Mouse (Mus musculus) intestine, postnatal 0 days (tissue): ENCODE measurements around the gene Nup153. TPM values are rescaled to one million over a fixed set of nuclear protein-coding genes. Genes with fewer than 3 reads are reported as not detected.

Experiments
- ATAC-seq: fragments of 200-750 bp; cut with Nextera tagmentation; 2 replicates; pipeline ENCODE4 v1.8.0; 2017; ENCODE audit warnings: mild to moderate bottlenecking, moderate TSS enrichment, moderate library complexity
- H3K27ac ChIP-seq: fragments of 300-500 bp; sonication (generic); 2 replicates; pipeline ENCODE4 v1.5.1; 2014; ENCODE audit warnings: mild to moderate bottlenecking, low read depth, low read length, moderate library complexity
- H3K27me3 ChIP-seq: fragments of 300-500 bp; sonication (generic); replicated peaks from 2 replicates; pipeline ENCODE4 v1.6.1; 2014; ENCODE audit warnings: low read length, mixed read lengths; ENCODE audit not compliant: control insufficient read depth, insufficient read depth
- H3K36me3 ChIP-seq: fragments of 300-500 bp; sonication (generic); 2 replicates; pipeline ENCODE4 v1.6.1; 2014; ENCODE audit warnings: mild to moderate bottlenecking, moderate library complexity; ENCODE audit not compliant: control insufficient read depth, insufficient read depth
- H3K4me1 ChIP-seq: fragments of 300-500 bp; sonication (generic); replicated peaks from 2 replicates; pipeline ENCODE4 v1.6.1; 2014; ENCODE audit warnings: antibody characterized with exemption, low read length, mixed read lengths; ENCODE audit not compliant: control insufficient read depth, insufficient read depth
- H3K4me2 ChIP-seq: fragments of 300-500 bp; sonication (generic); replicated peaks from 2 replicates; pipeline ENCODE4 v1.6.1; 2014; ENCODE audit warnings: low read depth, mild to moderate bottlenecking, moderate library complexity
- H3K4me3 ChIP-seq: fragments of 300-500 bp; sonication (generic); 2 replicates; pipeline ENCODE4 v1.5.1; 2014; ENCODE audit warnings: low read depth, low read length
- H3K9ac ChIP-seq: fragments of 300-500 bp; sonication (generic); 2 replicates; pipeline ENCODE4 v1.6.1; 2014; ENCODE audit warnings: mild to moderate bottlenecking, low read depth, low read length
- H3K9me3 ChIP-seq: fragments of 300-500 bp; sonication (generic); 2 replicates; pipeline ENCODE4 v1.6.1; 2016; ENCODE audit warnings: mixed run types; ENCODE audit not compliant: control insufficient read depth
- CTCF ChIP-seq: sonication (generic); IDR thresholded peaks from 2 replicates; pipeline ENCODE4 v1.5.1; 2016; ENCODE audit warnings: low read depth, mild to moderate bottlenecking, control low read depth, antibody characterized with exemption, moderate library complexity
- WGBS: fragments of 180-500 bp; shearing (Covaris S2); extraction: QIAGEN DNeasy Blood & Tissue Kit; methylation state at CpG from one replicate; pipeline ENCODE4 v1.1.7; 2014; 5-methylcytosine and 5-hydroxymethylcytosine counted together
- polyA plus RNA-seq: library from polyadenylated mRNA; unstranded; fragments of >200 nt; fragmentation: Nextera tagmentation; extraction: Ambion mirVana; gene quantifications from 2 replicates; pipeline ENCODE4 v1.2.1, GENCODE M21; 2015

Nup153 gene
- polyA plus RNA-seq, 1 experiment from 2014 or later: 6.5 TPM

GRCm38 (mm10) chr13:46735808-46736478 is 8.2 kb upstream of the Nup153 start:
- no peaks in the 10 kb centered on the region for H3K9me3 ChIP-seq
- peak overlapping the region; percentile 28 for H3K9ac ChIP-seq
- H3K4me2 ChIP-seq: peak overlapping the region; percentile 81
- peak overlapping the region; percentile 46 for H3K4me3 ChIP-seq
- no peaks in the 10 kb centered on the region for H3K36me3 ChIP-seq
- under 1% methylated on average over 20 of the region's 20 CpGs for WGBS
- no peaks in the 10 kb centered on the region for H3K27me3 ChIP-seq
- no peaks in the 10 kb centered on the region for H3K4me1 ChIP-seq
- peak; percentile 38 for TF ChIP-seq CTCF
- H3K27ac ChIP-seq: peak overlapping the region; percentile 54; the same call in 1 of the 2 replicates
- peak; percentile 69 for ATAC-seq

DNA sequence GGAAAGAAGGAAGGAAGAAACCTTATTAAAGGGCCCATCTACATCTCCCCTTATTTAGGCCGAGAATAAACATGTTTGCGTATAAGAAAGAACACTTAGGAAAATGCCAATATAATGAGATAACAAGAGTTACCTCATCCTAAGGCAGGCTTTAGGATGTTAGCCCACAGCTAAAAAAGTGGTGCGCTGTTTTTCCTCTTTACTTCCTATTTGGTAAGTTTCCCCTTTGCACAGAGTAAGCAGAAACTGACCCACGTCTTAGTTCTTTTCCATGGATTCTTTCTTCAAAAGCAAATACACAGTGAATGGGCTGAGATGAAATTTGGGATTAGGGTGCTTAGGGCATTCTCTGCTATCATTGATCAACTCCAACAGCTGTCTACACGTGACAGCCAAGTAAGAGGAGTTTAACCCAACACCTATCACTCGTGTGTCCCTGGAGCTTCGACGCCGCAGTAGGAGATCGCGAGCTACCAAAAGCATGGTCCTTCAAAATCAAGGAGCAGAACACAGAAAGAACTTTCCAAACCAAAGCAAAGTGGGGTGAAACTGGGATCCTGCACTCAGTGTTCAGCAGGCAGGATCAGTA is 7.6 kb upstream of the Nup153 start:
- TF ChIP-seq CTCF: no peak
- no peaks in the 10 kb centered on the region for H3K4me1 ChIP-seq
- no peaks in the 10 kb centered on the region for H3K27me3 ChIP-seq
- peak overlapping the region; percentile 28 for H3K9ac ChIP-seq
- H3K36me3 ChIP-seq: no peaks in the 10 kb centered on the region
- H3K9me3 ChIP-seq: no peaks in the 10 kb centered on the region
- WGBS: 27% methylated on average over 11 of the region's 11 CpGs
- peak overlapping the region; percentile 46 for H3K4me3 ChIP-seq
- peak overlapping the region; percentile 81 for H3K4me2 ChIP-seq
- no peak overlapping the region for H3K27ac ChIP-seq
- no peak for ATAC-seq

DNA sequence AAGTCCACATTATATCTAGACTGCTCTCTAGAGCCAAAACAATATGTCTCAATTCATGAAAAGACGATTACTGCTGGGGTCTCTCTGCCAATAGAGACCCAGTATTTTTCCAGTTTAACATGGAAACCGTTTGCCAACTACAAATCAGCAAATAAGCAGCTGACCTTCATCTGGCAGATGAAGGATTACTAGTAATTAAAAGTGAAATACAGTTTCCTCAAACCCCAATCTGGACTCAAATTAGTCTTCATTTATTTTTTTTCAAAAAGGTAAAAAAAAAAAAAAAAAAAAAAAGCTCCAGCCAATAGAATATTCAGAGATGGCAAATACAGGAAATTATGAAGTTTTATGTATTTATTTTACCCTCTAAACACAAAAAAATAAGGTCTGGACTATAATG is 2.3 kb upstream of the Nup153 start:
- no peak overlapping the region for H3K9ac ChIP-seq
- H3K27ac ChIP-seq: no peak overlapping the region
- H3K9me3 ChIP-seq: no peaks in the 10 kb centered on the region
- H3K4me2 ChIP-seq: no peak overlapping the region
- H3K36me3 ChIP-seq: no peaks in the 10 kb centered on the region
- H3K27me3 ChIP-seq: no peaks in the 10 kb centered on the region
- H3K4me3 ChIP-seq: no peak overlapping the region
- no peaks in the 10 kb centered on the region for H3K4me1 ChIP-seq
- WGBS: 73% methylated on average over 2 of the region's 2 CpGs
- ATAC-seq: no peak
- TF ChIP-seq CTCF: no peak

GRCm38 (mm10) chr13:46728411-46728810 is 671 bp upstream of the Nup153 start:
- no peaks in the 10 kb centered on the region for H3K9me3 ChIP-seq
- H3K27me3 ChIP-seq: no peaks in the 10 kb centered on the region
- H3K4me3 ChIP-seq: peak overlapping the region; percentile 96
- H3K4me1 ChIP-seq: no peaks in the 10 kb centered on the region
- H3K4me2 ChIP-seq: peak overlapping the region; percentile 85
- H3K9ac ChIP-seq: peak overlapping the region; percentile 50; the same call in 1 of the 2 replicates
- WGBS: 15% methylated on average over 5 of the region's 5 CpGs
- H3K36me3 ChIP-seq: no peaks in the 10 kb centered on the region
- peak overlapping the region; percentile 94 for H3K27ac ChIP-seq
- ATAC-seq: no peak
- no peak for TF ChIP-seq CTCF

- Histone ChIP-seq H3K27ac (peak overlapping the region; percentile 94), H3K4me1 (no peaks in the 10 kb centered on the region), H3K4me3 (peak overlapping the region; percentile 96), H3K9ac (peak overlapping the region; percentile 78), H3K4me2 (peak overlapping the region; percentile 85), H3K9me3 (no peaks in the 10 kb centered on the region), H3K36me3 (no peaks in the 10 kb centered on the region), H3K27me3 (no peaks in the 10 kb centered on the region)
- peak; percentile 14; the same call in 1 of the 2 replicates for TF ChIP-seq CTCF
- peak; percentile 80 for ATAC-seq
- WGBS: under 1% methylated on average over 81 of the region's 85 CpGs
Measured at GRCm38 (mm10) chr13:46727038-46727836, 503 bp downstream of the Nup153 start.
